ENCODE assay signal across 8 mouse cellular contexts in the genomic region with DNA sequence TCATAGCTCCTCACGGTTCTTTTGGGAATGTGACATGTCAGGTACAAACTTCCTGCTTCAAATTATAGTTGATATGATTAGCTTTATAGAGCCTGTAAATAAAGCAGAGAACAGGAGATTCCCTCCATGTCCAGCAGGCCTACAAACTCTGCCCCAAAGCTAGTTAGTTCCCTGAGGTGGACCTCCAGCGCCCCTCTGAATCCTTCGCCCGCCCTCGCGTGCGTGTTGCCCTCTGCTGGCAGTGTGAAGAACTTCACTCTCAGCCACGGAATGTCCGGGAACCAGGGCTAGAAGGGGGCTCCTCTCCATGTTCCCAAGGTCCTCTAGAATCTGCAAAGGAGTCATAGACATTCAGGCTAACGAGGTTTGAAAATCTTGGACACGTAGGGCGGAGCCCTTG. TPM values are rescaled to one million over a fixed set of nuclear protein-coding genes. Genes with fewer than 3 reads are reported as not detected.
A peak's percentile ranks its signal among the peaks of the same experiment; 100 is the strongest.
DNase-seq lines count a peak whose midpoint lies in the region; ATAC-seq and TF ChIP-seq lines count a peak whose summit lies in the region.

No protein-coding gene starts in this region.

- no peaks in the 10 kb centered on the region for H3K9me3 ChIP-seq in midbrain, embryonic 10.5 days (replicated peaks)
- H3K9me3 ChIP-seq in midbrain, embryonic 15.5 days: no peaks in the 10 kb centered on the region
- no peaks in the 10 kb centered on the region for H3K9me3 ChIP-seq in kidney, embryonic 16.5 days (ENCODE audit: low read length)

- no peaks in the 10 kb centered on the region for H3K36me3 ChIP-seq in midbrain, embryonic 10.5 days
- H3K36me3 ChIP-seq in midbrain, embryonic 15.5 days (replicated peaks): no peaks in the 10 kb centered on the region
- H3K36me3 ChIP-seq in kidney, embryonic 16.5 days (ENCODE audit: insufficient read depth, low read length): no peaks in the 10 kb centered on the region
- no peaks in the 10 kb centered on the region for H3K36me3 ChIP-seq in myocyte (ENCODE audit: control insufficient read depth, insufficient read depth)

- no peak overlapping the region for H3ac ChIP-seq in myocyte (ENCODE audit: control insufficient read depth, insufficient read length)

- no peak for ATAC-seq in midbrain, embryonic 15.5 days (replicated peaks)
- no peak for ATAC-seq in kidney, embryonic 16.5 days (ENCODE audit: low FRiP score, low TSS enrichment)

- no peak for TF ChIP-seq POLR2A in myocyte (IDR thresholded peaks at IDR 0.05; ENCODE audit: insufficient read length, low read depth)

- no peak overlapping the region for H3K9ac ChIP-seq in midbrain, embryonic 15.5 days
- H3K9ac ChIP-seq in kidney, embryonic 16.5 days (replicated peaks; ENCODE audit: low read length): 0 out of 2 replicates have a peak overlapping the region, but pooled peaks have one; percentile 31

- H3K27me3 ChIP-seq in midbrain, embryonic 10.5 days (ENCODE audit: low read depth, poor library complexity, severe bottlenecking): peaks cover 100% of the 10 kb centered on the region
- H3K27me3 ChIP-seq in midbrain, embryonic 15.5 days (replicated peaks): peaks cover 85% of the 10 kb centered on the region
- H3K27me3 ChIP-seq in kidney, embryonic 16.5 days (ENCODE audit: insufficient read depth, low read length): peaks cover 26% of the 10 kb centered on the region
- no peaks in the 10 kb centered on the region for H3K27me3 ChIP-seq in myocyte (ENCODE audit: control insufficient read depth, insufficient read depth, insufficient read length)

- no peaks in the 10 kb centered on the region for H3K79me2 ChIP-seq in myocyte (ENCODE audit: control insufficient read depth, insufficient read depth)

- no peak overlapping the region for H3K4me3 ChIP-seq in midbrain, embryonic 10.5 days
- H3K4me3 ChIP-seq in midbrain, embryonic 15.5 days: no peak overlapping the region
- no peak overlapping the region for H3K4me3 ChIP-seq in kidney, embryonic 16.5 days (ENCODE audit: low read length)
- no peak overlapping the region for H3K4me3 ChIP-seq in myocyte

- peaks cover 25% of the 10 kb centered on the region for H3K4me1 ChIP-seq in midbrain, embryonic 10.5 days
- H3K4me1 ChIP-seq in midbrain, embryonic 15.5 days: peaks cover 11% of the 10 kb centered on the region
- peaks cover 42% of the 10 kb centered on the region for H3K4me1 ChIP-seq in kidney, embryonic 16.5 days (ENCODE audit: insufficient read depth, low read length)

- H3K4me2 ChIP-seq in midbrain, embryonic 15.5 days: no peak overlapping the region
- peak overlapping the region; percentile 39 for H3K4me2 ChIP-seq in kidney, embryonic 16.5 days (replicated peaks; ENCODE audit: low read depth, low read length)
- H3K4me2 ChIP-seq in myocyte (ENCODE audit: low read depth): peak overlapping the region; percentile 26

- WGBS in midbrain, embryonic 10.5 days: 6% methylated on average over 12 of the region's 12 CpGs
- 7% methylated on average over 12 of the region's 12 CpGs for WGBS in midbrain, embryonic 15.5 days
- 12% methylated on average over 12 of the region's 12 CpGs for WGBS in kidney, embryonic 16.5 days

- peak; percentile 60 for DNase-seq in adrenal gland, postnatal 10 days
- DNase-seq in adrenal gland, adult 2 months: no peak
- peak; percentile 64 for DNase-seq in midbrain, embryonic 10.5 days (ENCODE audit: low spot score)
- DNase-seq in left cerebral cortex, adult 9 months (ENCODE audit: low spot score in 2 of 2): no peak
- DNase-seq in urinary bladder, postnatal 10 days (ENCODE audit: low spot score): no peak

- no peak overlapping the region for H3K27ac ChIP-seq in midbrain, embryonic 10.5 days (replicated peaks)
- no peak overlapping the region for H3K27ac ChIP-seq in midbrain, embryonic 15.5 days
- peak overlapping the region; percentile 64 for H3K27ac ChIP-seq in kidney, embryonic 16.5 days (ENCODE audit: low read length)

TF ChIP-seq in myocyte, 11 proteins besides CTCF, POLR2A, EP300 and RAD21:
- TF ChIP-seq REST (IDR thresholded peaks at IDR 0.05; ENCODE audit: insufficient read depth, insufficient read length) (no peak), POLR2AphosphoS2 (IDR thresholded peaks at IDR 0.05; ENCODE audit: insufficient read length, low read depth) (no peak), MYOG (IDR thresholded peaks at IDR 0.05; ENCODE audit: control insufficient read depth in 1 of 3, insufficient read depth in 1 of 3, insufficient read length in 2 of 3, low read depth in 2 of 3) (no peak), SRF (IDR thresholded peaks at IDR 0.05; ENCODE audit: control insufficient read depth, insufficient read length, low read depth) (no peak), MAX (IDR thresholded peaks at IDR 0.05; ENCODE audit: low read depth) (no peak), TCF12 (IDR thresholded peaks at IDR 0.05; ENCODE audit: insufficient read depth, poor library complexity, severe bottlenecking) (no peak), E2F4 (IDR thresholded peaks at IDR 0.05; ENCODE audit: insufficient read depth) (no peak), USF1 (IDR thresholded peaks at IDR 0.05; ENCODE audit: low read depth) (no peak), CEBPB (IDR thresholded peaks at IDR 0.05; ENCODE audit: insufficient read depth, poor library complexity, severe bottlenecking) (no peak), TCF3 (IDR thresholded peaks at IDR 0.05; ENCODE audit: insufficient read length, low read depth) (no peak), MYOD1 (IDR thresholded peaks at IDR 0.05; ENCODE audit: control insufficient read depth in 1 of 3, insufficient read length in 2 of 3, low read depth in 2 of 3) (no peak)

RNA-seq across cellular contexts. Expression of gene Smug1, which starts 11.2 kb away (rescaled TPM):
- 10 to 100 TPM; 14.0 to 19.9 TPM for total RNA-seq in adrenal gland, postnatal 10 days (2021)
- 10 to 100 TPM; 11.0 to 16.7 TPM for total RNA-seq in adrenal gland, adult 2 months (2021)
- 16.6 and 17.1 TPM in 2 replicates for polyA plus RNA-seq in adrenal gland, adult 2 months (2012; rRNA removed)
- polyA plus RNA-seq in midbrain, embryonic 10.5 days (2016; fragmentation: Nextera tagmentation; extraction: Ambion mirVana): 24.6 and 26.4 TPM in 2 replicates
- polyA plus RNA-seq in midbrain, embryonic 15.5 days (2015; fragmentation: Nextera tagmentation; extraction: Ambion mirVana): 23.4 and 24.2 TPM in 2 replicates
- 19.8 and 20.5 TPM in 2 replicates for polyA plus RNA-seq in kidney, embryonic 16.5 days (2015; fragmentation: Nextera tagmentation; extraction: Ambion mirVana)
- 18.6 TPM for polyA plus RNA-seq in myocyte (2012; fragmentation: generic; extraction: Trizol)

Comparison
In these comparisons a context has a peak if more than half of its experiments do, and no peak if none do; other contexts are left out.
1. DNase-seq: peak in adrenal gland, postnatal 10 days (single experiment) and midbrain, embryonic 10.5 days (single experiment); none in adrenal gland, adult 2 months (single experiment), left cerebral cortex, adult 9 months (0 of 2) and urinary bladder, postnatal 10 days (single experiment).